Mouse (Mus musculus): ENCODE data around the gene Pde4d.

- TF ChIP-seq CTCF (IDR thresholded peaks at IDR 0.05; ENCODE audit: low read depth) (no peak), EP300 (optimal IDR thresholded peaks at IDR 0.05) (no peak)
Measured at GRCm38 (mm10) chr13:109681699-109682293, 1232.0 kb downstream of the Pde4d start.

Measured in stomach, postnatal 0 days (tissue).